Mouse (Mus musculus): ENCODE measurements around the gene Wdr53. TPM values are rescaled to one million over a fixed set of nuclear protein-coding genes. Genes with fewer than 3 reads are reported as not detected.
"Not testable (repeated sequence)": the region's sequence is repeated elsewhere in the genome, so short reads cannot be mapped to it uniquely, and the experiment has no call there.

Wdr53 gene
- total RNA-seq, 2 experiments from 2014 or later: 6.8 to 6.9 TPM

- intact Hi-C loops (cut with DNase I): loop anchor here (2.0 to 5.0 kb wide), 3 partner anchors 29 to 185 kb away; partner anchors contain the start of gene Ubxn7
- DNase-seq: peak; percentile 94
These were observed 30.6 kb downstream of the Wdr53 start, which contains the start of gene Rnf168 for GRCm38 (mm10) chr16:32277308-32278256. Gene Rnf168, plus strand, starts transcription at chr16:32277459.

DNA sequence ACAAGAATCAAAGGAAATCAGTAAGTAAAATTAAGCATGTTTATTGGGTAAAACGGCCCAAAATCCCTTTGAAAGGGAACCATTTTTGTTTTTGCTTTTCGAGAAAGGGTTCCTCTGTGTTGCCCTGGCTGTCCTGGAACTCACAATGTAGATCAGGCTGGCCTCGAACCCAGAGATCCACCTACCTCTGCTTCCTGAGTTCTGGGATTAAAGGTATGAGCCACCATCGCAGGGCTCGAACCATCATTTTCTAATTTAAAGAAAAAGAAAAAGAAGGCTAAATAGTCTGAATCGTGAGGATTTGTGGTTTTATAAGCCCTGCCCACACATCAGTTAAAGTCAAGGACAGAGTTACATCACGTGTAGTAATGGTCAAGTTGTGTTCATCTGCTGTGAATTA is 31.4 kb downstream of the Wdr53 start:
- intact Hi-C loops (cut with DNase I): loop anchor here (2.0 to 5.0 kb wide), 2 partner anchors 54 to 184 kb away; partner anchors contain the start of gene Ubxn7
- no peak for DNase-seq

DNA sequence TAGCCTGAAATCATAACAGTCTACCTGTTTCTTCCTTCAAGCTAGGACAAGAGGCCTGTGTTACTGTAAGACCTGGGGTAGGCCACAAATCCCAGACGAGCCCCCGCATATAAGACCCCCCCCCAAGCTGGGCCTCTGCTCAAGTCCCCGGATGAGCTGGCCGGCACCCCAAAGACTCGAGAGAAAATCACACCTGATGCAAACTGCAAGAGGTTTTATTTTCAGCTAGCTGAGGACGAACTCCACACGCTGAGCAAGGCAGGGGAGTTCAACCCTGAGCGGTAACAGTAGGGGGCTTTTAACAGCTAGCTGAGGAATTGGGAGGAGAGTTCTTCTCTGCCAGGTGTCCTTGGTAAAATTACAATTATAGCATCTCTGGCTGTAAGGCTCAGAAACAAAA is 33.2 kb downstream of the Wdr53 start:
- intact Hi-C loops (cut with DNase I): no loop called here
- no peak for DNase-seq

GRCm38 (mm10) chr16:32282608-32283007 is 35.6 kb downstream of the Wdr53 start:
- intact Hi-C loops (cut with DNase I): no loop called here
- no peak for DNase-seq

GRCm38 (mm10) chr16:32291821-32292220 is 44.8 kb downstream of the Wdr53 start:
- intact Hi-C loops (cut with DNase I): no loop called here
- no peak for DNase-seq

- DNase-seq; intact Hi-C loops (cut with DNase I): not testable (repeated sequence)
These were observed 52.6 kb downstream of the Wdr53 start for GRCm38 (mm10) chr16:32299617-32300016.

DNA sequence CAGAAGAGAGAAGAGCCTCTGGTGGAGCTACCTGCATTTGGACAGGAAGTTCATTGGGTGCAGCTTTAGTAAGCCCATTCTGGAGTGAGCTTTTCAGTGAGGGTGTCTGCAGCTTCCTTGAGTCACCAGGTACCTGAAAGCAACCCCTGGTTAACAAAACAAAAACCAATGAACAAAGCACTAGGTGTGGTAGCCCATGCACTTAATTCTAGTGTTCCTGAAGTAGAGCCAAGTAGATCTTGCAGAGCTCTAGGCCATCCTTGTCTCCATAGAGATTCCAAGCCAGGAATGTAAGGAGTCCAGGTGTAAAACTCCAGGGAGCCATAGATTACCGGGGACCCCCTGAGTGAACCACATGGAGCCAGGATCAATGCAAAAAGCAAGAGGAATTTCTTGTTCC is 56.0 kb downstream of the Wdr53 start:
- intact Hi-C loops (cut with DNase I): no loop called here
- no peak for DNase-seq

GRCm38 (mm10) chr16:32303886-32304285 is 56.9 kb downstream of the Wdr53 start:
- DNase-seq: no peak
- intact Hi-C loops (cut with DNase I): no loop called here

Small RNA genes lying within 50 kb of the gene (microRNA-seq; reads per million reads assigned to microRNA genes)
- 0 reads per million in 2 experiments for gene Mir1946a

Other genes starting within 250 kb of the Wdr53 start
- 10 to 100 TPM; 18.1 to 18.4 TPM for gene Senp5, start 243.9 kb upstream of the Wdr53 start, total RNA-seq (2021)
- 10 to 100 TPM; 42.4 to 42.5 TPM for gene Pak2, start 167.9 kb upstream of the Wdr53 start, total RNA-seq (2021)
- 10 to 100 TPM; 23.9 to 26.6 TPM for gene Pigx, start 147.5 kb upstream of the Wdr53 start, total RNA-seq (2021)
- 10 to 100 TPM in 1 of 2 experiments, 1 to 10 TPM in 1; 9.6 to 10.6 TPM for gene Cep19, start 147.4 kb upstream of the Wdr53 start, total RNA-seq (2021)
- 1 to 10 TPM; 5.7 to 6.8 TPM for gene Nrros, start 81.6 kb upstream of the Wdr53 start, total RNA-seq (2021)
- not detected for gene Bex6, start 67.4 kb upstream of the Wdr53 start, total RNA-seq (2021)
- 10 to 100 TPM; 15.5 to 16.3 TPM for gene Fbxo45, start 69 bp upstream of the Wdr53 start, total RNA-seq (2021)
- 1 to 10 TPM; 7.9 to 9.6 TPM for gene Smco1, start 24.2 kb downstream of the Wdr53 start, total RNA-seq (2021)
- gene Rnf168, start 30.2 kb downstream of the Wdr53 start, total RNA-seq (2021): 10 to 100 TPM; 16.1 to 18.5 TPM
- 10 to 100 TPM; 34.0 to 35.4 TPM for gene Ubxn7, start 85.0 kb downstream of the Wdr53 start, total RNA-seq (2021)
- not detected for gene Tm4sf19, start 153.3 kb downstream of the Wdr53 start, total RNA-seq (2021)
- 1 to 10 TPM; 5.5 to 5.6 TPM for gene Tctex1d2, start 172.5 kb downstream of the Wdr53 start, total RNA-seq (2021)
- 100 to 1,000 TPM in 1 of 2 experiments, 10 to 100 TPM in 1; 98.6 to 107 TPM for gene Pcyt1a, start 183.7 kb downstream of the Wdr53 start, total RNA-seq (2021)
- gene Slc51a, start 240.7 kb downstream of the Wdr53 start, total RNA-seq (2021): 1 to 10 TPM; 3.4 to 4.2 TPM
- gene Zdhhc19, start 249.0 kb downstream of the Wdr53 start, total RNA-seq (2021): not detected

Data from heart, postnatal 10 days (tissue).